Mouse (Mus musculus): Measurements from ENCODE around the gene Zfp595.
"Not testable (repeated sequence)": the region's sequence is repeated elsewhere in the genome, so short reads cannot be mapped to it uniquely, and the experiment has no call there.

Gene Zfp595

GRCm38 (mm10) chr13:67332019-67332724, at the start of gene Zfp595:
TSS of gene Zfp595 (minus strand) at chr13:67332570.
- peak; percentile 85 for DNase-seq

- DNase-seq = not testable (repeated sequence)
These were observed 43.9 kb upstream of the Zfp595 start for GRCm38 (mm10) chr13:67376255-67376654.

GRCm38 (mm10) chr13:67375050-67375911, 42.9 kb upstream of the Zfp595 start, which contains the start of the genes Gm28041 and Zfp456:
TSS of gene Gm28041 (minus strand) at chr13:67375733.
TSS of gene Zfp456 (minus strand) at chr13:67375810.
- DNase-seq = peak; percentile 82

GRCm38 (mm10) chr13:67360131-67360744, 27.9 kb upstream of the Zfp595 start, which contains the start of the genes Gm28044 and Zfp953:
TSS of gene Gm28044 (minus strand) at chr13:67360536.
TSS of gene Zfp953 (minus strand) at chr13:67360605.
- peak; percentile 90 for DNase-seq

- no peak for DNase-seq
These were observed 19.5 kb upstream of the Zfp595 start for GRCm38 (mm10) chr13:67351854-67352253.

GRCm38 (mm10) chr13:67343422-67343821, 11.1 kb upstream of the Zfp595 start:
- DNase-seq = no peak

GRCm38 (mm10) chr13:67332877-67333276, 507 bp upstream of the Zfp595 start:
- DNase-seq = peak; percentile 4

GRCm38 (mm10) chr13:67306718-67307117, 25.7 kb downstream of the Zfp595 start:
- no peak for DNase-seq

GRCm38 (mm10) chr13:67305822-67306672, 26.3 kb downstream of the Zfp595 start, which contains the start of gene Zfp457:
TSS of gene Zfp457 (minus strand) at chr13:67306485.
- DNase-seq = peak; percentile 87

- DNase-seq = no peak
These were observed 54.1 kb downstream of the Zfp595 start, which contains the start of gene Zfp458 for GRCm38 (mm10) chr13:67278314-67278713. TSS of gene Zfp458 (minus strand) at chr13:67278466.

GRCm38 (mm10) chr13:67269383-67270065, 62.8 kb downstream of the Zfp595 start:
- not testable (repeated sequence) for DNase-seq

- DNase-seq = peak; percentile 72
These were observed 63.6 kb downstream of the Zfp595 start for GRCm38 (mm10) chr13:67268568-67269369.
